Mouse (Mus musculus): Measurements from ENCODE around the gene Topors. TPM values are rescaled to one million over a fixed set of nuclear protein-coding genes. Genes with fewer than 3 reads are reported as not detected.

Topors gene
- 39.5 and 69.3 TPM in 2 replicates for total RNA-seq (2012; rRNA removed)

DNA sequence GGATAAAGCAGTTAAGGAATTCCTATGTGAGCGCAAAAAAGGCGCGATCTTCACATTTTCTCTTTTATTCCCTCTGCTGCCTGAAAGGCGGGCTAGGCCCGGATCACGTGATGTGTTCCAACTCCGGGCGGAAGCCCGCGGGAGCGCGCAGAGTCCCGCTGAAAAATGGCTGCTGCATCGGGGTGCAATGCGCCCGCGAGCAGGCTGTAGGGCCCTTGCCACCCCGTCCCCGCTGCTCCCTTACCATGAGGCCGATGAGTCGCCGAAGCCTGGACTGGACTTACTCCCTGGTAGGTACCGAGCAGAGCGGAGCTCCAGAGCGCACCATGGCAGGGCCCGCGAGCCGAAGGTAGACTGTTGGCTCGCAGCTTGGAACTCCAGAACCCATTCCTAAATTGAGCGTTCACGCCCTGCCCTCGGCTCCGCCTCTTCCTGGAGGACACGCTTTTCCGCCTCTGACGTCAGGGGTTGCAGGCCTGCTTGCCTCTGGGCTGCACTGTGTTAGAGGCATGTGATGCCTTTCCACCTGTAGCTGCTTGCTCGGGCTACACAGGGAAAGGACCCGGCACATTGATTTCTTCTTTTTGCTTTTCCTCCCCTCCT, at the start of gene Topors, which contains the start of gene Smim27:
Gene Topors, minus strand, starts transcription at position 421 of the 603 bp plus-strand sequence.
Gene Smim27, plus strand, starts transcription at position 150 of the 603 bp plus-strand sequence.
- peaks cover 21% of the 10 kb centered on the region for H3K36me3 ChIP-seq (ENCODE audit: control insufficient read depth, insufficient read depth, low read length, poor library complexity, severe bottlenecking)

DNA sequence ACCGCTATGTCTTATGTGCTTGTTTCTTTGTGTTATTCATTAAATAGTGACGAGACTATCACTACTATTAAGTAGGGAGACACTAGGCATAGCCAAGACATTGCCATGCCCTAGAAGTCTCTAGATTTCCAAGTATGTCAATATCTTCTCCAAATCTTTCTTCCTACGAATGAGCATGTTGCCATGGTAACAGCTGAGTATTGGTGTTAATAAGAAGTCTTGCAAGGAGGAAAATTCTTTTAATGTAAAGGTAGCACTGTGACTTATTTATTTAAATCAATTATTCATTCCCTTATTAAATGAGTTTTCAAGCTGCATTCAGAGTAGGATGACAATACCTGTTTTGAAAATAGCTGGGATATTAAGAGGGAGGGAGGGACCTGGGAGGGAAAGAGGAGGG, 47.8 kb upstream of the Topors start:
- DNase-seq (ENCODE audit: low read depth, low spot score), result no peak
- in situ Hi-C loops (cut with MboI; ENCODE audit: low sequenced_read_pairs in 2 of 2, unreplicated experiment in 2 of 2), result no loop called here
- H3K27ac ChIP-seq (ENCODE audit: insufficient read depth, low read depth, low read length, poor library complexity, severe bottlenecking), result no peak overlapping the region
- TF ChIP-seq MAFK (IDR thresholded peaks at IDR 0.05; ENCODE audit: insufficient read depth, low read depth, low read length) (no peak), ZC3H11A (IDR thresholded peaks at IDR 0.05; ENCODE audit: borderline replicate concordance, low read depth, low read length) (no peak), CHD2 (IDR thresholded peaks at IDR 0.05; ENCODE audit: low read depth, low read length) (no peak), HCFC1 (IDR thresholded peaks at IDR 0.05; ENCODE audit: borderline replicate concordance, insufficient read depth, low read length) (no peak), ZNF384 (IDR thresholded peaks at IDR 0.05; ENCODE audit: low read depth, low read length) (no peak)
- H3K9ac ChIP-seq (ENCODE audit: insufficient read depth, low read depth, low read length, poor library complexity, severe bottlenecking), result no peak overlapping the region
- H3K9me3 ChIP-seq (ENCODE audit: control insufficient read depth, insufficient read depth, low read depth, low read length), result no peaks in the 10 kb centered on the region
- no peaks in the 10 kb centered on the region for H3K36me3 ChIP-seq (ENCODE audit: control insufficient read depth, insufficient read depth, low read length, poor library complexity, severe bottlenecking)
- H3K4me1 ChIP-seq (ENCODE audit: control insufficient read depth in 2 of 2, insufficient read depth in 2 of 2, low read length in 2 of 2, poor library complexity in 1 of 2), result no peaks in the 10 kb centered on the region
- no peak overlapping the region for H3K4me3 ChIP-seq (ENCODE audit: insufficient read depth in 1 of 2, low read depth in 1 of 2, low read length in 2 of 2, poor library complexity in 1 of 2, severe bottlenecking in 1 of 2)

More for the DNA sequence above, at the start of gene Topors, which contains the start of gene Smim27:
- Histone ChIP-seq H3K9me3 (ENCODE audit: control insufficient read depth, insufficient read depth, low read depth, low read length) (no peaks in the 10 kb centered on the region), H3K9ac (ENCODE audit: insufficient read depth, low read depth, low read length, poor library complexity, severe bottlenecking) (peak within 1 kb of the TSS; percentile 92), H3K4me3 (ENCODE audit: insufficient read depth in 1 of 2, low read depth in 1 of 2, low read length in 2 of 2, poor library complexity in 1 of 2, severe bottlenecking in 1 of 2) (peak within 1 kb of the TSS; percentile 74 to 86), H3K4me1 (ENCODE audit: control insufficient read depth in 2 of 2, insufficient read depth in 2 of 2, low read length in 2 of 2, poor library complexity in 1 of 2) (peaks cover 0 to 3% of the 10 kb centered on the region in 2 experiments; a peak in 2 of 4 replicates), H3K27ac (ENCODE audit: insufficient read depth, low read depth, low read length, poor library complexity, severe bottlenecking) (peak within 1 kb of the TSS; percentile 94)
- TF ChIP-seq MAFK (IDR thresholded peaks at IDR 0.05; ENCODE audit: insufficient read depth, low read depth, low read length) (no peak), HCFC1 (IDR thresholded peaks at IDR 0.05; ENCODE audit: borderline replicate concordance, insufficient read depth, low read length) (peak; percentile 69; the same call in 1 of the 2 replicates)
- in situ Hi-C loops (cut with MboI; ENCODE audit: low sequenced_read_pairs in 2 of 2, unreplicated experiment in 2 of 2), result no loop called here
- peak; percentile 97 for DNase-seq (ENCODE audit: low read depth, low spot score)

DNA sequence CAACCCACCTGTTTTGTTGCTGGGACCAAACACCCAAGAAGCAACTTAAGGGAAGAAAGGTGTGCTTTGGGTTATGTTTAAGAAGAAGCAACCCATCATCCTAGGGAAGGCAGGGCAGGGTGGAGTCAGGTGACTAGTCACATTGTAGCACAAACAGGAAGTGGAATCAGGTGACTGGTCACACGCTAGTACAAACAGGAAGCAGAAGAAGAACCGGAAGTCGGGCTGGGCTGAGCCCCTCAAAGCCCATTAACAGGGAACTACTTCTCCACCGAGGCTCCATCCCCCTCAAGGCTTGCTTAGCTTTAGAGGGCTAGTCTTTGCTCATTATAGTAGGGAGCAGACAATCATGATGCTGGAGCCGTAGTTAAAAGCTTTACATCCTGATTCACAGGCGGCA, 43.4 kb upstream of the Topors start:
- H3K9ac ChIP-seq (ENCODE audit: insufficient read depth, low read depth, low read length, poor library complexity, severe bottlenecking), result no peak overlapping the region
- TF ChIP-seq HCFC1 (IDR thresholded peaks at IDR 0.05; ENCODE audit: borderline replicate concordance, insufficient read depth, low read length) (no peak), MAFK (IDR thresholded peaks at IDR 0.05; ENCODE audit: insufficient read depth, low read depth, low read length) (no peak), CHD2 (IDR thresholded peaks at IDR 0.05; ENCODE audit: low read depth, low read length) (no peak), ZNF384 (IDR thresholded peaks at IDR 0.05; ENCODE audit: low read depth, low read length) (no peak), ZC3H11A (IDR thresholded peaks at IDR 0.05; ENCODE audit: borderline replicate concordance, low read depth, low read length) (no peak)
- no peaks in the 10 kb centered on the region for H3K36me3 ChIP-seq (ENCODE audit: control insufficient read depth, insufficient read depth, low read length, poor library complexity, severe bottlenecking)
- no peak overlapping the region for H3K4me3 ChIP-seq (ENCODE audit: insufficient read depth in 1 of 2, low read depth in 1 of 2, low read length in 2 of 2, poor library complexity in 1 of 2, severe bottlenecking in 1 of 2)
- DNase-seq (ENCODE audit: low read depth, low spot score), result no peak
- no peaks in the 10 kb centered on the region for H3K4me1 ChIP-seq (ENCODE audit: control insufficient read depth in 2 of 2, insufficient read depth in 2 of 2, low read length in 2 of 2, poor library complexity in 1 of 2)
- H3K9me3 ChIP-seq (ENCODE audit: control insufficient read depth, insufficient read depth, low read depth, low read length), result no peaks in the 10 kb centered on the region
- H3K27ac ChIP-seq (ENCODE audit: insufficient read depth, low read depth, low read length, poor library complexity, severe bottlenecking), result no peak overlapping the region
- in situ Hi-C loops (cut with MboI; ENCODE audit: low sequenced_read_pairs in 2 of 2, unreplicated experiment in 2 of 2), result no loop called here

DNA sequence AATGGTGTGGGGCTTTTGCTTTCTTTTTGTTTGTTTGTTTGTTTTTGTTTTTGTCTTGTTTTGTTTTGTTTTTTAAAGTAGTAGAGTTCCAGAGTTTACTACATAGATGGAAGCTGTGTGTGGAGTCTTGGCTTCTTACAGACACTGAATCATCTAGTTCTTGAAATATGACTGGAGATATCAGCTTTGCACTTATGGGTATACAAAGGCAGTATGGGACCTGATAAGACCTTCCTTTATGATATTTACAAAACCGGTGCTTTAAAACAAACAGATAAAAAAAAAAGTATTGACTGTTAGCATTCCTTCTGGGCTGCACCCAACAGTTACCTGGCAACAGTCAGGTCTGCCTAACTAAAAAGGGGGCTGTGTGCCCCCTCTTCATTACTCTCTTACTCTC, 42.6 kb upstream of the Topors start:
- Histone ChIP-seq H3K4me3 (ENCODE audit: insufficient read depth in 1 of 2, low read depth in 1 of 2, low read length in 2 of 2, poor library complexity in 1 of 2, severe bottlenecking in 1 of 2) (no peak overlapping the region), H3K9ac (ENCODE audit: insufficient read depth, low read depth, low read length, poor library complexity, severe bottlenecking) (no peak overlapping the region), H3K36me3 (ENCODE audit: control insufficient read depth, insufficient read depth, low read length, poor library complexity, severe bottlenecking) (no peaks in the 10 kb centered on the region), H3K27ac (ENCODE audit: insufficient read depth, low read depth, low read length, poor library complexity, severe bottlenecking) (no peak overlapping the region), H3K4me1 (ENCODE audit: control insufficient read depth in 2 of 2, insufficient read depth in 2 of 2, low read length in 2 of 2, poor library complexity in 1 of 2) (no peaks in the 10 kb centered on the region), H3K9me3 (ENCODE audit: control insufficient read depth, insufficient read depth, low read depth, low read length) (no peaks in the 10 kb centered on the region)
- DNase-seq (ENCODE audit: low read depth, low spot score), result no peak
- in situ Hi-C loops (cut with MboI; ENCODE audit: low sequenced_read_pairs in 2 of 2, unreplicated experiment in 2 of 2), result no loop called here
- TF ChIP-seq ZC3H11A (IDR thresholded peaks at IDR 0.05; ENCODE audit: borderline replicate concordance, low read depth, low read length), result no peak
- TF ChIP-seq ZNF384 (IDR thresholded peaks at IDR 0.05; ENCODE audit: low read depth, low read length), result no peak
- no peak for TF ChIP-seq CHD2 (IDR thresholded peaks at IDR 0.05; ENCODE audit: low read depth, low read length)
- TF ChIP-seq HCFC1 (IDR thresholded peaks at IDR 0.05; ENCODE audit: borderline replicate concordance, insufficient read depth, low read length), result no peak
- TF ChIP-seq MAFK (IDR thresholded peaks at IDR 0.05; ENCODE audit: insufficient read depth, low read depth, low read length), result no peak

All from ES-E14 (cell line).